Mouse (Mus musculus): ENCODE measurements at regions not wholly inside any gene's neighbourhood (a gene's known extent, or its start where the extent isn't known, plus 50 kb on each side); places are given as distances from the start of the nearest gene placed in this dataset.

DNA sequence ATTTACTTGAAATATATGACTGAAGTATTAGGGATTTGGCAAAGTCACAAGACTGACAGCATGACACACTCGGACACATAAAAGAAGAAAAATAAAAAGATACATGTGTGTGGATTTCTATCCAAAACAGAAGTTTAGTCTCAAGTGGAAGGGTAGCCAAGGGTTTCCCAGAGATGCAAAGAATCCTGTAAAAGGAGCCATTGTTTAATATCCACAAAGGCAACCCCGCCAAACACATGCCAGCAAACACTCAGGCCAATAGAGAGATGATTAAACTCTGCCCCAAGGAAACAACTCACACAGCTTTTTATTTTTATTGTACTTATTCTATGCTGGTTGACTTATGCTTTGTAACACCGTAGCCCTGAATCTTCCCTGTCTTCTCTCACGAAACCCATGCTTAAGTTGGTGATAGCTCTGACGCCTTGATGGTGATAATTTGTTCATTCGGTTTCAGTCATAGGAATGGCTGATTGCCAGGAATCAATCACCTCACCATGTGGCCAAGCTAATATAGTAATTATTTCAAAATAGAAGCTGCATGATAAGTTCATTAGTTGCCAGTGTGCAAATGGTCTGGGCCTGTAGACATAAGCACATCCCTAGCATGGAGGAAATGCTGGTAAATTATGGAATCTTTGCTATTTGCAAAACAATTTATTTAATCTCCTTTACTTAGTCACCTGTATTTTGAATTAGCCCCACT is 194.4 kb downstream of the Rnd3 start:
- no peak overlapping the region for H3K27ac ChIP-seq (ENCODE audit: low read length)
- no peak for ATAC-seq
- no peak overlapping the region for H3K4me3 ChIP-seq (ENCODE audit: low read depth, low read length)
- no peaks in the 10 kb centered on the region for H3K9me3 ChIP-seq (ENCODE audit: low read length)
- no peak overlapping the region for H3K4me2 ChIP-seq (replicated peaks; ENCODE audit: low read depth, low read length)
- no peaks in the 10 kb centered on the region for H3K27me3 ChIP-seq (replicated peaks; ENCODE audit: insufficient read depth, low read length)
- peak; percentile 23 for DNase-seq (ENCODE audit: low spot score)
- H3K36me3 ChIP-seq (ENCODE audit: insufficient read depth, low read length): no peaks in the 10 kb centered on the region
- H3K4me1 ChIP-seq (ENCODE audit: insufficient read depth, low read depth, low read length): no peaks in the 10 kb centered on the region
- TF ChIP-seq EP300 (IDR thresholded peaks at IDR 0.05) (no peak), CTCF (IDR thresholded peaks at IDR 0.05) (no peak)
- 54% methylated on average over 6 of the region's 6 CpGs for WGBS
- no peak overlapping the region for H3K9ac ChIP-seq (replicated peaks; ENCODE audit: low read depth)

DNA sequence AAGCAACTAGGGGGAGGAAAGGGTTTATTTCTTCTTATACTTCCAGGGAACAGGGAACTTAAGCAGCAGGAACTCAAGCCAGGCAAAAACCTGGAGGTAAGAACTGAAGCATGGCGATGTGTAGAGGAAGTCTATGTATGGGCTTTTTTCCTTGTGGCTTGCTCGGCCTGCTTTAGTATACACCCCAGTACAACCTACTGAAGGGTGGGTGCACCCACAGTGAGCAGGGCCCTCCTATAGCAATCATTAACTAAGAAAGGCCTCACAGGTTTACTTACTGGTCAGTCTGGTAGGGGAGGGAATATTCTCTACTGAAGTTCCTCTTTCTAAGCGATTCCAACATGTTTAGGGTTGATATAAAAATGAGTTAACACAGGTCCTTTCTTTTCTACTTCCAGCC is 197.9 kb downstream of the Rnd3 start:
- 82% methylated on average over 3 of the region's 3 CpGs for WGBS
- H3K27ac ChIP-seq (ENCODE audit: low read length): no peak overlapping the region
- no peak for DNase-seq (ENCODE audit: low spot score)
- no peak overlapping the region for H3K9ac ChIP-seq (replicated peaks; ENCODE audit: low read depth)
- no peaks in the 10 kb centered on the region for H3K36me3 ChIP-seq (ENCODE audit: insufficient read depth, low read length)
- TF ChIP-seq CTCF (IDR thresholded peaks at IDR 0.05): no peak
- no peak for TF ChIP-seq EP300 (IDR thresholded peaks at IDR 0.05)
- H3K4me2 ChIP-seq (replicated peaks; ENCODE audit: low read depth, low read length): no peak overlapping the region
- ATAC-seq: no peak
- no peaks in the 10 kb centered on the region for H3K9me3 ChIP-seq (ENCODE audit: low read length)
- no peaks in the 10 kb centered on the region for H3K4me1 ChIP-seq (ENCODE audit: insufficient read depth, low read depth, low read length)
- H3K4me3 ChIP-seq (ENCODE audit: low read depth, low read length): no peak overlapping the region
- no peaks in the 10 kb centered on the region for H3K27me3 ChIP-seq (replicated peaks; ENCODE audit: insufficient read depth, low read length)

DNA sequence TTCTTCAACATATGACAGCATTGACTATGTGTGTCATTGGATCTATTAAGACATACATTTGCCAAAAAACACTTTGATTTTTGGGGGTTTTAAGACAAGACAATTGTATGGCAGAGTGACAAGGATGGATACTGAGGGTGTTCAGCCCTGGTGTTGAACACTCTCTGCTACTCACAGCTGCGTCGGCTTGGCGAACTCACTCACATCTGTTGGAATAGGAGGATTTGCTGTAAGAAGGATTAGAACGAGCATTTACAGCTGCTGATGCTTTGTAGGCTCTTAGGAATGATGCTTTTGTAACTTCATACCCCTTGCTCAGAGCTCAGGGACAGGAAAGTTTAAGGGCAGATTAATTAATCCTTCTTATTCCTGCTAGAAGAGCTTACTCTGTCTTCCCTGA is 199.2 kb downstream of the Rnd3 start:
- Histone ChIP-seq H3K4me3 (ENCODE audit: low read depth, low read length) (no peak overlapping the region), H3K9ac (replicated peaks; ENCODE audit: low read depth) (no peak overlapping the region), H3K27ac (ENCODE audit: low read length) (no peak overlapping the region), H3K4me2 (replicated peaks; ENCODE audit: low read depth, low read length) (no peak overlapping the region), H3K4me1 (ENCODE audit: insufficient read depth, low read depth, low read length) (no peaks in the 10 kb centered on the region), H3K27me3 (replicated peaks; ENCODE audit: insufficient read depth, low read length) (no peaks in the 10 kb centered on the region), H3K36me3 (ENCODE audit: insufficient read depth, low read length) (no peaks in the 10 kb centered on the region), H3K9me3 (ENCODE audit: low read length) (no peaks in the 10 kb centered on the region)
- no peak for TF ChIP-seq CTCF (IDR thresholded peaks at IDR 0.05)
- no peak for TF ChIP-seq EP300 (IDR thresholded peaks at IDR 0.05)
- ATAC-seq (no peak), DNase-seq (ENCODE audit: low spot score) (no peak)
- WGBS: 88% methylated on average over 4 of the region's 4 CpGs

DNA sequence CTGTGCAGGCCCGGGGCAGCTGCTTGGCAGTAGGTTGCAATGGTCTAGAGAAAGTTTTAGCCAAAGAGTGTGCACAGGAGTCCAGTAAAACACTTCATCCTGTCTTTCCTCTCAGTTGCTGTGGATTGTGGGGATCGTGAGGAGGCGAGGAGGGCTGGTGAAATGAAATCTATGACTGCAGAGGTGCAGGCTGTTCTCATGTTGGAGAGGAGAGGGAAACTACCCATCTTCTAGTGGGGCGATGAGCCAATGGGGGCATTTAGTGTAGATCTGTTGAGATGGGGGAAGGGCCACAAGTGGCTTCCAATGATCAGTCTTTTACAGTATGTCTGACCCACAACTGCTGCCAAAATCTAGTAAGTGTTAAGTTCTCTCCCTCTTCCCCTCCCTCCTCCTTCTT is 203.4 kb downstream of the Rnd3 start:
- H3K4me1 ChIP-seq (ENCODE audit: insufficient read depth, low read depth, low read length): no peaks in the 10 kb centered on the region
- TF ChIP-seq EP300 (IDR thresholded peaks at IDR 0.05) (no peak), CTCF (IDR thresholded peaks at IDR 0.05) (no peak)
- no peaks in the 10 kb centered on the region for H3K36me3 ChIP-seq (ENCODE audit: insufficient read depth, low read length)
- ATAC-seq: no peak
- DNase-seq (ENCODE audit: low spot score): no peak
- H3K9ac ChIP-seq (replicated peaks; ENCODE audit: low read depth): no peak overlapping the region
- no peak overlapping the region for H3K4me2 ChIP-seq (replicated peaks; ENCODE audit: low read depth, low read length)
- no peaks in the 10 kb centered on the region for H3K27me3 ChIP-seq (replicated peaks; ENCODE audit: insufficient read depth, low read length)
- no peak overlapping the region for H3K27ac ChIP-seq (ENCODE audit: low read length)
- no peaks in the 10 kb centered on the region for H3K9me3 ChIP-seq (ENCODE audit: low read length)
- no peak overlapping the region for H3K4me3 ChIP-seq (ENCODE audit: low read depth, low read length)
- WGBS: 87% methylated on average over 4 of the region's 4 CpGs

DNA sequence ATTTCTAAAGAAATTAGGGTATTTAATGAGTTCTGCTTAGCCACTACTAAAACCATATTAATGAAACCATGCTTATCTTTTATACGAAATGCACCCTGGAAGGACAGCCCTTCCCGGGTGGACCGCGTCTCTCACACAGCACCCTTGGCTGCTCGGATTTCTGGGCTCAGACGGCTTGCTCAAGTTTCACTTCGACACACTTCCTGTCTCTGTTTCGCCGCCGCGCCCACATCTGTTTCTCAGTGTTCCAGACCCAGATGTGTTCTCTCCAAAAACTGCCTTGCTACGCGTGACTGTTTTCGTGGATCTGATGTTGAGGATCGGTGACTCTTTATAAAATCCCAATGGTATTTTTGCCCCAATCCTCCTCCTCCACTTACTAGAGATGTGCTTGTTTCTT is 205.7 kb downstream of the Rnd3 start:
- Histone ChIP-seq H3K4me2 (replicated peaks; ENCODE audit: low read depth, low read length) (no peak overlapping the region), H3K27me3 (replicated peaks; ENCODE audit: insufficient read depth, low read length) (no peaks in the 10 kb centered on the region), H3K36me3 (ENCODE audit: insufficient read depth, low read length) (no peaks in the 10 kb centered on the region), H3K27ac (ENCODE audit: low read length) (no peak overlapping the region), H3K4me1 (ENCODE audit: insufficient read depth, low read depth, low read length) (no peaks in the 10 kb centered on the region), H3K9ac (replicated peaks; ENCODE audit: low read depth) (no peak overlapping the region), H3K4me3 (ENCODE audit: low read depth, low read length) (no peak overlapping the region), H3K9me3 (ENCODE audit: low read length) (no peaks in the 10 kb centered on the region)
- ATAC-seq (peak; percentile 77), DNase-seq (ENCODE audit: low spot score) (peak; percentile 81)
- TF ChIP-seq EP300 (IDR thresholded peaks at IDR 0.05) (no peak), CTCF (IDR thresholded peaks at IDR 0.05) (no peak)
- 56% methylated on average over 15 of the region's 15 CpGs for WGBS

DNA sequence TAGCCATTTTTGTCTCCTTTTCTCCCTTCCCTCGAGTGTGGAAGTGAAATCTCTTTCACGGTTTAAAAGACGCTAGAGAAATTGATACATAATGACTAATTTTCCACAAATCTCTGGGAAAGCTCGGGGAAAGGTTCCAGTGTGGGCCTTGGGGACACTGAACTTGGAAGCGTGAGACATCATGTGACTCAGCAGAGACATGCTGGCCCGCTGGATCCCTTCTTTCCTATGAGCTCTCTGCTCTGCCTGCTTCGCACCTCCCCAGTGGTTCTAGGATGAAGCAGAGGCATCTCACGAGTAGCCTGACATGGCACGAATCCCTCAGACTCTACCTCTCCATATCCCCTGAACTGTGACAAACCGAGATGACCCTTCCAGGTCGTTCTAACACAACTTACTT is 206.2 kb downstream of the Rnd3 start:
- Histone ChIP-seq H3K4me1 (ENCODE audit: insufficient read depth, low read depth, low read length) (no peaks in the 10 kb centered on the region), H3K27me3 (replicated peaks; ENCODE audit: insufficient read depth, low read length) (no peaks in the 10 kb centered on the region), H3K9ac (replicated peaks; ENCODE audit: low read depth) (no peak overlapping the region), H3K27ac (ENCODE audit: low read length) (no peak overlapping the region), H3K4me2 (replicated peaks; ENCODE audit: low read depth, low read length) (no peak overlapping the region), H3K9me3 (ENCODE audit: low read length) (no peaks in the 10 kb centered on the region), H3K36me3 (ENCODE audit: insufficient read depth, low read length) (no peaks in the 10 kb centered on the region), H3K4me3 (ENCODE audit: low read depth, low read length) (no peak overlapping the region)
- ATAC-seq (no peak), DNase-seq (ENCODE audit: low spot score) (no peak)
- no peak for TF ChIP-seq EP300 (IDR thresholded peaks at IDR 0.05)
- no peak for TF ChIP-seq CTCF (IDR thresholded peaks at IDR 0.05)
- 72% methylated on average over 11 of the region's 11 CpGs for WGBS

DNA sequence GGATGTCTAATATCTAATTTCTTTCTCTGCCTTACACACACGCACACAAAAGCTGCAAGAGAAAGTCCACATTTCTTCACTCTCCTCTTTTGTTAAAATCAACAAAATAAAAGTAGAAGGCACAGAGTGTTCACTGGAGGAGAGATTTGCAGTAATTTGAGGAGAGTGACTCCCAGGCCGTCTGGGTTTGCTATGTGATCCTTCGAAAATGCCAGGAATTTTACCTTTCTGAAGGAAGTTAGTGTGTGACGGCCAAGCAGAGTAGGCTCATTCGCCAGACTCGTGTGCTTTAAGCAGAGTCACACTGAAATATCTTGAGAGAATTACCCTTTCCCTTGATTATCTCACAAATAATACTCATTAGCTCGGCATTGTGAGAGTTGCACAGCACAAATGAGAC is 216.0 kb downstream of the Rnd3 start:
- H3K9ac ChIP-seq (replicated peaks; ENCODE audit: low read depth): no peak overlapping the region
- H3K4me2 ChIP-seq (replicated peaks; ENCODE audit: low read depth, low read length): no peak overlapping the region
- H3K36me3 ChIP-seq (ENCODE audit: insufficient read depth, low read length): no peaks in the 10 kb centered on the region
- TF ChIP-seq CTCF (IDR thresholded peaks at IDR 0.05) (no peak), EP300 (IDR thresholded peaks at IDR 0.05) (no peak)
- no peak overlapping the region for H3K27ac ChIP-seq (ENCODE audit: low read length)
- H3K4me1 ChIP-seq (ENCODE audit: insufficient read depth, low read depth, low read length): no peaks in the 10 kb centered on the region
- H3K9me3 ChIP-seq (ENCODE audit: low read length): no peaks in the 10 kb centered on the region
- H3K4me3 ChIP-seq (ENCODE audit: low read depth, low read length): no peak overlapping the region
- no peak for DNase-seq (ENCODE audit: low spot score)
- no peak for ATAC-seq
- WGBS: 49% methylated on average over 7 of the region's 7 CpGs
- H3K27me3 ChIP-seq (replicated peaks; ENCODE audit: insufficient read depth, low read length): no peaks in the 10 kb centered on the region

Data from lung, postnatal 0 days (tissue).